Mouse (Mus musculus): ENCODE measurements at regions not wholly inside any gene's neighbourhood (a gene's known extent, or its start where the extent isn't known, plus 50 kb on each side); places are given as distances from the start of the nearest gene placed in this dataset.

DNA sequence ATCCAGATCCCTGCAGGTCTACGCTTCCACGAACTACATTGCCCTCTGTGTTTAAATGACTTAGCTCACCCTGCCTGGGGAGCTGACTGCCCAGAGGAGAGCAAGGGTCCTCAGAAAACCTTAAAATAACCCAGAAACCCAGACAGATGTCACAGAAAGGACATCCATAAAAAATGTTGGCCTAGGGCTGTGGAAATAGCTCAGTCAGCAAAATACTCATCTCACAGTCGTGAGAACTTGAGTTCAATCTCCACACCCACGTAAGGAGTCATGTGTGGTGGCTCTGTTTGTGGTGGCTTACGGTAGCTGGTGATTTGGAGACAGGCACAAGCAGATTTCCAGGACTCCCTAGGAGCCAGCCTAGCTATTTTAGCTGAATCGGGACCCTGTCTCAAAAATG, 108.5 kb upstream of the Adpgk start:
- 39% methylated on average over 6 of the region's 6 CpGs for WGBS
- no peak for ATAC-seq (replicated peaks; ENCODE audit: low FRiP score, low TSS enrichment, low read depth)
- DNase-seq (ENCODE audit: low spot score), result no peak
- H3K4me2 ChIP-seq (ENCODE audit: low read length), result no peak overlapping the region
- H3K4me1 ChIP-seq (replicated peaks; ENCODE audit: control insufficient read depth, insufficient read depth, low read length), result peaks cover 30% of the 10 kb centered on the region
- no peaks in the 10 kb centered on the region for H3K27me3 ChIP-seq (replicated peaks; ENCODE audit: control insufficient read depth, insufficient read depth, low read length)
- no peak overlapping the region for H3K4me3 ChIP-seq (ENCODE audit: low read depth, low read length)
- H3K27ac ChIP-seq (ENCODE audit: low read depth), result peak overlapping the region; percentile 51; the same call in 1 of the 2 replicates
- no peaks in the 10 kb centered on the region for H3K36me3 ChIP-seq (ENCODE audit: control insufficient read depth, insufficient read depth, low read length)
- no peaks in the 10 kb centered on the region for H3K9me3 ChIP-seq (ENCODE audit: control insufficient read depth, low read length)
- H3K9ac ChIP-seq (ENCODE audit: low read length), result no peak overlapping the region

DNA sequence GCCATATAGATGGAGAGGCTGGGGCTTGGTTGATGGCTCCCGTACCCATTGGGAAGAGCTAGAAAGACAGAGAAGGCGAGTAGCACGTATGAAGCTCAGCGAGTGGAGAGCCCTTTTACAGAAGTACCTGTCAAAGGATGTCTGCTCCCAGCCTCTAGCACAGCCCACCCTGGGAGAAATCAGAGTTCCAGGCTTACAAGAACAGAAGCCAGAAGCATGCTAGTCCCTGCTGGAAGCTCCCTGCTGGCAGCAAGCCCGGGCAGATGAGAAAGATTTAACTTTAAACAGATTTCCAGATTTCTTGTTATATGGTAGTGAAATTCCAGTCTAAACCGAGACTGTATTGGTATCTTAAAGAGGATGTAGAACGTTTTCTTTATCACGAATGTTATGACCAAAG, 108.9 kb upstream of the Adpgk start:
- Histone ChIP-seq H3K4me3 (ENCODE audit: low read depth, low read length) (no peak overlapping the region), H3K4me2 (ENCODE audit: low read length) (no peak overlapping the region), H3K9ac (ENCODE audit: low read length) (no peak overlapping the region), H3K27me3 (replicated peaks; ENCODE audit: control insufficient read depth, insufficient read depth, low read length) (no peaks in the 10 kb centered on the region), H3K36me3 (ENCODE audit: control insufficient read depth, insufficient read depth, low read length) (no peaks in the 10 kb centered on the region), H3K4me1 (replicated peaks; ENCODE audit: control insufficient read depth, insufficient read depth, low read length) (peaks cover 25% of the 10 kb centered on the region), H3K27ac (ENCODE audit: low read depth) (peak overlapping the region; percentile 51; the same call in 1 of the 2 replicates), H3K9me3 (ENCODE audit: control insufficient read depth, low read length) (no peaks in the 10 kb centered on the region)
- 41% methylated on average over 8 of the region's 8 CpGs for WGBS
- DNase-seq (ENCODE audit: low spot score) (peak; percentile 66), ATAC-seq (replicated peaks; ENCODE audit: low FRiP score, low TSS enrichment, low read depth) (no peak)

DNA sequence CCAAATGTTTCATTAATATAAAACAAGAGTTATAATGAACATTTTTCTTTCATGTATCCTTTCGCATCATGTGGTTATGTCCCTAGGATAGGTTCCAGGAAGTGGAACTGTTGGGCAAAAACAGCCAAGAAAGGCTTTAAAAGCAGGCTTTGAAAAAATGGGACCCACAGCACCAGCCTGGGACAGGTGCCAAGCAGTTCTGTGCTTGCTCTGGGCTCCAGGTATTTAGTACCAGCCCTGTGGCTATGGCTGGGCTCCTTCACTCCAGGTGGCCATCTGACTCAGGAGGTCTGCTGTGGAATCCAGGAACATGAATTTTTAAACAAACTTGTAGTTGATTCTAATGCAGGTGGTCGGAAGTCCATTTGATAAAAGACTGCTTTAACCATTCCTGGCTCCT, 119.8 kb upstream of the Adpgk start:
- DNase-seq (ENCODE audit: low spot score) (no peak), ATAC-seq (replicated peaks; ENCODE audit: low FRiP score, low TSS enrichment, low read depth) (no peak)
- no peaks in the 10 kb centered on the region for H3K36me3 ChIP-seq (ENCODE audit: control insufficient read depth, insufficient read depth, low read length)
- H3K9ac ChIP-seq (ENCODE audit: low read length), result no peak overlapping the region
- no peaks in the 10 kb centered on the region for H3K4me1 ChIP-seq (replicated peaks; ENCODE audit: control insufficient read depth, insufficient read depth, low read length)
- no peak overlapping the region for H3K27ac ChIP-seq (ENCODE audit: low read depth)
- 83% methylated on average over 2 of the region's 2 CpGs for WGBS
- 0 out of 2 replicates have a peak, but pooled peaks cover 3% of the 10 kb centered on the region for H3K9me3 ChIP-seq (ENCODE audit: control insufficient read depth, low read length)
- H3K4me2 ChIP-seq (ENCODE audit: low read length), result no peak overlapping the region
- no peaks in the 10 kb centered on the region for H3K27me3 ChIP-seq (replicated peaks; ENCODE audit: control insufficient read depth, insufficient read depth, low read length)
- H3K4me3 ChIP-seq (ENCODE audit: low read depth, low read length), result no peak overlapping the region

DNA sequence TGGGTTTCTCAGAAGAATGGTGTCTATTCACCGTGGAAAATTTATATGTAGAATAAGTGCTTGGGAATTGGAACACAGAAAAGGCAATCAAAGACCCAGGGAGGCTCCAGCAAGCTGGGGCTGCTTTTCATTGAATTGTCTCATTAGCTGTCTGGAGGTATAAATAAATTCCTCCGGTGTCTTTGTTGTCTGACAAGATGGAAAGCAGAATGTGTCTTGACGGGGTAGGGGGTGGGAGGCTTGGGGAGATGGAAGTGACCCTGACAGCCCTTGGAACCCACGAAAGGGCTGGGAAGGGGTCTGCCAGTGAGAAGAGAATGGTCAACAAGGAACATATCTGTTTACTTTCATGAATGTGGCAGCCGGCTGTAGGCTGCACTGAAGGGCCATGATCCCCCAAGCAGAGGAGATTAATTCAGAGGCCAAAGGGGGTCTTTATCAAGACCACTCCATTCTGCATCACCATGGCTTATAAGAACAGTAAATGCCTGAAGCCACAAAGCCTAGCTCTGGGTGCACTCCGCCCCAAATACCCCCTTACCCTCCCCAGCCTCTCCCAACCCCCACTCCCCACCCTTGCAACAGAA, 127.2 kb upstream of the Neo1 start:
- WGBS, result 26% methylated on average over 6 of the region's 6 CpGs
- Histone ChIP-seq H3K4me3 (ENCODE audit: low read depth, low read length) (no peak overlapping the region), H3K4me2 (ENCODE audit: low read length) (no peak overlapping the region), H3K27me3 (replicated peaks; ENCODE audit: control insufficient read depth, insufficient read depth, low read length) (no peaks in the 10 kb centered on the region), H3K36me3 (ENCODE audit: control insufficient read depth, insufficient read depth, low read length) (no peaks in the 10 kb centered on the region), H3K9ac (ENCODE audit: low read length) (no peak overlapping the region), H3K9me3 (ENCODE audit: control insufficient read depth, low read length) (no peaks in the 10 kb centered on the region), H3K4me1 (replicated peaks; ENCODE audit: control insufficient read depth, insufficient read depth, low read length) (no peaks in the 10 kb centered on the region), H3K27ac (ENCODE audit: low read depth) (no peak overlapping the region)
- no peak for DNase-seq (ENCODE audit: low spot score)
- ATAC-seq (replicated peaks; ENCODE audit: low FRiP score, low TSS enrichment, low read depth), result no peak

DNA sequence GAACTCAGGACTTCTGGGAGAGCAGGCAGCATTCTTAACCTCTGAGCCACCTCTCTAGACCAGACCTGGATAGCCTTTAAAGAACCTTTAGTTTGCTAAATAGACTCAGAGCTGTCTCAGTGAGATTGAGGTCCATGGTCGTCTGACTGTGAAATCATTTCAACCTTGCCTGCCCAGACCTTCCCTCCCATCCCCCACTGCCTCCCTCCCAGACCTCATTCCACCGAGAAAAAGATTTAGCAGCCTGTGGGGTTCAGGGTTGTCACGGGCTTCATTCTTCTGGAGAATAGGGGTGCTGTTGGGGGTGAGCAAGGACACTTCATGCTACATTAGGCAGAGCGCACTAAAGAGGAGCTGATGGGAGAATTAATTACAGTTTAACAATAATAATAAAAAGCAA, 126.7 kb upstream of the Neo1 start:
- H3K9ac ChIP-seq (ENCODE audit: low read length), result no peak overlapping the region
- H3K4me1 ChIP-seq (replicated peaks; ENCODE audit: control insufficient read depth, insufficient read depth, low read length), result no peaks in the 10 kb centered on the region
- no peak overlapping the region for H3K27ac ChIP-seq (ENCODE audit: low read depth)
- no peaks in the 10 kb centered on the region for H3K27me3 ChIP-seq (replicated peaks; ENCODE audit: control insufficient read depth, insufficient read depth, low read length)
- H3K9me3 ChIP-seq (ENCODE audit: control insufficient read depth, low read length), result no peaks in the 10 kb centered on the region
- no peak overlapping the region for H3K4me3 ChIP-seq (ENCODE audit: low read depth, low read length)
- H3K36me3 ChIP-seq (ENCODE audit: control insufficient read depth, insufficient read depth, low read length), result no peaks in the 10 kb centered on the region
- WGBS, result 27% methylated on average over 4 of the region's 4 CpGs
- H3K4me2 ChIP-seq (ENCODE audit: low read length), result no peak overlapping the region
- no peak for ATAC-seq (replicated peaks; ENCODE audit: low FRiP score, low TSS enrichment, low read depth)
- no peak for DNase-seq (ENCODE audit: low spot score)

DNA sequence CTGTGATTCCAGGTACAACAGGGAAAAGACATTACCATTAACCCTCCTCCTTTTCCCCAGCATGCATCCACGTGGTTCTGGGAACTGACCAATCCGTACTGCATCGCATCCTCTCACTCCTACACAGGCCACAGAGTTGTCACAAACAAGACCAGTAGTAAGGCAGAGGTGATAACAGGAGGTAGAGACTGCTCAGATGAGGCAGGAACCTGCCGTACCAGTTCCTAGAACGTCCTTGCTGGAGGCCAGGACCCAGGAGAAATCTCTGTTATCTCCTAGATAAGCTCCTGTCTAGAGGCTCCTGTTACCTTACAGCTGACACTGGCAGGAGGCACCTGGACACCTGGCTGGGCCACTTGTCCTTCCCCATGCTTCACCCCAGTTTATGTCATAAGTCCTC, 121.4 kb upstream of the Neo1 start:
- 61% methylated on average over 5 of the region's 5 CpGs for WGBS
- Histone ChIP-seq H3K4me1 (replicated peaks; ENCODE audit: control insufficient read depth, insufficient read depth, low read length) (0 out of 2 replicates have a peak, but pooled peaks cover 4% of the 10 kb centered on the region), H3K4me3 (ENCODE audit: low read depth, low read length) (no peak overlapping the region), H3K9ac (ENCODE audit: low read length) (no peak overlapping the region), H3K27me3 (replicated peaks; ENCODE audit: control insufficient read depth, insufficient read depth, low read length) (no peaks in the 10 kb centered on the region), H3K4me2 (ENCODE audit: low read length) (no peak overlapping the region), H3K27ac (ENCODE audit: low read depth) (no peak overlapping the region), H3K9me3 (ENCODE audit: control insufficient read depth, low read length) (no peaks in the 10 kb centered on the region), H3K36me3 (ENCODE audit: control insufficient read depth, insufficient read depth, low read length) (no peaks in the 10 kb centered on the region)
- ATAC-seq (replicated peaks; ENCODE audit: low FRiP score, low TSS enrichment, low read depth), result no peak
- DNase-seq (ENCODE audit: low spot score), result no peak

DNA sequence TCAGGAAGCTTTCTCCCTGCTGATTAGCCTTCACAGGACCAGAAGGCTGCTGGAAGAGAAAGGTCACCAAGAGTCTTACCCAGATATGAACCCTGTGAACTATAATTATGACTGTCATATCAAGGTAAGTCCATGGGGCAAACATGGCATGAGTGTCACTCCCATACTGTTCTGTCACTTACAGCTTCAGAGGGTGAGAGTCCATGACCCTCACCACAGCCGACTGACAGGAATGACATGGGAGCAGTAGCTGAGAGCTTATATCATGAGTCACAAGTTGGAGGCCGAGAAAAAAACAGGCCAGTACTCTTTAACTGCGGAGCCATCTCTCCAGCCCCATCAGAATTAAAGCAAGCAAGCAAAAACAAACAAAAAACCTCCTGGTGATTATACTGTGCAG, 117.7 kb upstream of the Neo1 start:
- H3K4me1 ChIP-seq (replicated peaks; ENCODE audit: control insufficient read depth, insufficient read depth, low read length), result 0 out of 2 replicates have a peak, but pooled peaks cover 4% of the 10 kb centered on the region
- no peak overlapping the region for H3K4me2 ChIP-seq (ENCODE audit: low read length)
- H3K27me3 ChIP-seq (replicated peaks; ENCODE audit: control insufficient read depth, insufficient read depth, low read length), result no peaks in the 10 kb centered on the region
- 62% methylated on average over 3 of the region's 3 CpGs for WGBS
- no peaks in the 10 kb centered on the region for H3K36me3 ChIP-seq (ENCODE audit: control insufficient read depth, insufficient read depth, low read length)
- DNase-seq (ENCODE audit: low spot score) (no peak), ATAC-seq (replicated peaks; ENCODE audit: low FRiP score, low TSS enrichment, low read depth) (no peak)
- H3K27ac ChIP-seq (ENCODE audit: low read depth), result no peak overlapping the region
- H3K4me3 ChIP-seq (ENCODE audit: low read depth, low read length), result no peak overlapping the region
- no peaks in the 10 kb centered on the region for H3K9me3 ChIP-seq (ENCODE audit: control insufficient read depth, low read length)
- H3K9ac ChIP-seq (ENCODE audit: low read length), result no peak overlapping the region

DNA sequence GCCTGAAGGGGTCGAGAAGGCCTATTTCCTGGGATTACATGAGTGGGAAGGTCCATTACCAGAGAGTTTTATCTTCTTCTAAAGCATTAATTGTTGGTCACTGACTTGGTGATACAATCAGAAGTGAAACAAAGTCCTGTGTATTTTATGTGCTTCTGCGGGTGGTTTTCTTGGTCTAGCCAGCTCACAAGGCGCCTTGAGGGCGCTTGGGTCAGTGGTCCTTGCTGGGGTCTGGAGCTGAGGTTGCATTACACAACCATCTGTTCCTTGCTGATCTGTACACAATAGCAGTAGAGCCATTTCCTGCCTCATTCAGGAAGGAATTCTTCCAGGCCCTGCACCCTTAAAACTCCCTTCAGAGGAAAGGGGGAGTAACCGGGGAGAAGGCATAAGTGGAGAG, 116.9 kb upstream of the Neo1 start:
- Histone ChIP-seq H3K4me2 (ENCODE audit: low read length) (no peak overlapping the region), H3K4me3 (ENCODE audit: low read depth, low read length) (no peak overlapping the region), H3K4me1 (replicated peaks; ENCODE audit: control insufficient read depth, insufficient read depth, low read length) (0 out of 2 replicates have a peak, but pooled peaks cover 4% of the 10 kb centered on the region), H3K27me3 (replicated peaks; ENCODE audit: control insufficient read depth, insufficient read depth, low read length) (no peaks in the 10 kb centered on the region), H3K27ac (ENCODE audit: low read depth) (no peak overlapping the region), H3K36me3 (ENCODE audit: control insufficient read depth, insufficient read depth, low read length) (no peaks in the 10 kb centered on the region), H3K9ac (ENCODE audit: low read length) (no peak overlapping the region), H3K9me3 (ENCODE audit: control insufficient read depth, low read length) (no peaks in the 10 kb centered on the region)
- WGBS, result 61% methylated on average over 5 of the region's 5 CpGs
- DNase-seq (ENCODE audit: low spot score), result no peak
- no peak for ATAC-seq (replicated peaks; ENCODE audit: low FRiP score, low TSS enrichment, low read depth)

DNA sequence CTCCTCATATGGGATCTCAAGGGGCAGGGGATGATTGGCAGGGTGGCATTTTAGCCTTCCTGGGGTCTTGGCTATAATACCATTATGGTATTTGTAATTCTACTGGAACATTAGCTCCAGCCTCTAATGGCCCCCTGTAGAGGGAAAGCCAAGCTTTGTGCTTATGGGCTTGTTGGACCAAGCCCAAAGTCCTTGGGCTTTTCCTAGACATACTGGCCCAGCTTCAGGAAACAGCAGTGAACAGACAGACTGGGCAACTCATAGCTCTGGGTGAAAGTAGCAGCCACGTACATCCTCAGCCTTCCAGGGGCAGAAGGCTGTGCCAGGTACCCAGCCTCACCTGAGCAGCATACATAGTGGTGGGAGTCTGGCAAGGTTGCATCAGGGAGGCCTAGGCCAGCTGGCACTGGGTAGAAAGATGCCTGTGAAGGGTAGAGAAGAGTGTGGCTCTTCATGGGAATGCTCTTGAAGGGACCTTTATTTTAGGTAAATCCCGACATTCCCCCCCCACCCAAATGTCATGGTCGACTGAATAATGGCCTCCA, 108.1 kb upstream of the Neo1 start:
- Histone ChIP-seq H3K27ac (ENCODE audit: low read depth) (no peak overlapping the region), H3K9ac (ENCODE audit: low read length) (no peak overlapping the region), H3K4me3 (ENCODE audit: low read depth, low read length) (no peak overlapping the region), H3K27me3 (replicated peaks; ENCODE audit: control insufficient read depth, insufficient read depth, low read length) (no peaks in the 10 kb centered on the region), H3K9me3 (ENCODE audit: control insufficient read depth, low read length) (no peaks in the 10 kb centered on the region), H3K36me3 (ENCODE audit: control insufficient read depth, insufficient read depth, low read length) (no peaks in the 10 kb centered on the region), H3K4me1 (replicated peaks; ENCODE audit: control insufficient read depth, insufficient read depth, low read length) (no peaks in the 10 kb centered on the region), H3K4me2 (ENCODE audit: low read length) (no peak overlapping the region)
- no peak for ATAC-seq (replicated peaks; ENCODE audit: low FRiP score, low TSS enrichment, low read depth)
- no peak for DNase-seq (ENCODE audit: low spot score)
- WGBS, result 77% methylated on average over 3 of the region's 3 CpGs
